Mouse (Mus musculus): ENCODE results near the gene Zbtb22. TPM values are rescaled to one million over a fixed set of nuclear protein-coding genes. Genes with fewer than 3 reads are reported as not detected.

The Zbtb22 gene
- total RNA-seq (2023), result 29.5 TPM

GRCm38 (mm10) chr17:33915671-33916250, at the start of gene Zbtb22, which contains the start of gene Tapbp:
Gene Zbtb22 (plus strand): TSS chr17:33915904.
Gene Tapbp (plus strand): TSS chr17:33915899.

GRCm38 (mm10) chr17:33873537-33873936, 42.2 kb upstream of the Zbtb22 start, which contains the start of gene Gm7029:
Gene Gm7029 (plus strand): TSS chr17:33873837.

GRCm38 (mm10) chr17:33890533-33891059, 25.1 kb upstream of the Zbtb22 start, which contains the start of gene Kifc1:
Gene Kifc1 (minus strand): TSS chr17:33890661.

DNA sequence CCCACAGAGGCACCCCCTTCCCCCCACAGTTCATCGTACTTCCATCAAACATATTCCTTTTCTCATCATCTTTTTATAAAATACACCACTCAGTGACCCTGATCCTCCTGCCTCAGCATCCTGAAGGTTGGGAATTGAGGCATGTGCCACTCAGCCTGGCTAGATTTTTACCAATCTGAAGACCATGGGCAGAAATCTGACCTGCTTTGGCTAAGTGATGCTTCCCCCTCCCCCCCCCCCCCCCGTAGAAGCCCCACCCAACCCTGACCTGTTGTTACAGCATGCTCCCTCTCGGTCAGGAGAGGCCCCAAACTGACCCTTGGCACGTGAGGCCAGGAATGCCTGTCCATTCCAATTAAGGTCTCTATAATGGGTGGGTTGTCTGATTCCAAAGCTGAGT, 10.9 kb upstream of the Zbtb22 start, which contains the start of gene Platr17:
Platr17 (plus strand) TSS at position 301 of the 400 bp plus-strand sequence.

DNA sequence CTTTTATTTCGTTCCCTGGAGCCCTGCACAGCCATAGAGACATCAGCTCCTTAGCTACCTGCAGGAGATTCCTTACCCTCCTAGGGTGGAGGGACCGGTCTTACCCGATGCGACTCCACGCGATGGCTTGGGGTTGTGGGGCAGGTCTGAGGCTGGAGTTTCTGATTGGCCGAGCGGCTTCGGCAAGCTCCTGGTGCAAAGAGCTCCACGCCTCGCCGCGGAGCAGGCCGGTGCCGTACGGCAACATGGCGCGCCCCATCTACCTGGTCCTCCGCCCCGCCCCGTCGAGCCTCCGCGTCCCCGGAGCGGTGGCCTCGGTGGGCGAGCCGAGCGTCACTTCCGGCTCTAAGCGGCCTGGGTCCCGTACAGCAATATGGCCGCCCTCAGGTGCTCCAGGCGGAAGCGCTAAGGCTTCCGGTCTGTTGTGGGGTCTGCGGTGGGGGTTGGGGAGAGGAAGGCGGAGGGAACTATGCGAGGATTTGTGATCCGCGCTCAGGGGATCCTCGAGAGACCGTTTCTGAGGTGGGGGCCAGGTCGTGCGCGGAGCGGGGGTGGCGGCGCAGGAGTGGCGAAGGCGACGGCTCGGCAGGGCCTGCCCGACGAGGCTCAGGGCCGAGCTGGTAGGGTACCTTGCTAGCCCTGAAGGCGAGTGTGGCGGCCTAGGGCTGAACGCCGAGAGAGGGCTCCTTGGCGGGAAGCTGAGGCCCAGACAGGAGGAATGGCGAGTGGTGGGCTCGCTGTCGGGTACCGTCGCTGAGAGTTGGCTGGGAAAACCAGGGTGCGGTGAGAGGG, 6.4 kb upstream of the Zbtb22 start, which contains the start of gene Daxx:
Daxx (plus strand) TSS at position 338 of the 792 bp plus-strand sequence.

DNA sequence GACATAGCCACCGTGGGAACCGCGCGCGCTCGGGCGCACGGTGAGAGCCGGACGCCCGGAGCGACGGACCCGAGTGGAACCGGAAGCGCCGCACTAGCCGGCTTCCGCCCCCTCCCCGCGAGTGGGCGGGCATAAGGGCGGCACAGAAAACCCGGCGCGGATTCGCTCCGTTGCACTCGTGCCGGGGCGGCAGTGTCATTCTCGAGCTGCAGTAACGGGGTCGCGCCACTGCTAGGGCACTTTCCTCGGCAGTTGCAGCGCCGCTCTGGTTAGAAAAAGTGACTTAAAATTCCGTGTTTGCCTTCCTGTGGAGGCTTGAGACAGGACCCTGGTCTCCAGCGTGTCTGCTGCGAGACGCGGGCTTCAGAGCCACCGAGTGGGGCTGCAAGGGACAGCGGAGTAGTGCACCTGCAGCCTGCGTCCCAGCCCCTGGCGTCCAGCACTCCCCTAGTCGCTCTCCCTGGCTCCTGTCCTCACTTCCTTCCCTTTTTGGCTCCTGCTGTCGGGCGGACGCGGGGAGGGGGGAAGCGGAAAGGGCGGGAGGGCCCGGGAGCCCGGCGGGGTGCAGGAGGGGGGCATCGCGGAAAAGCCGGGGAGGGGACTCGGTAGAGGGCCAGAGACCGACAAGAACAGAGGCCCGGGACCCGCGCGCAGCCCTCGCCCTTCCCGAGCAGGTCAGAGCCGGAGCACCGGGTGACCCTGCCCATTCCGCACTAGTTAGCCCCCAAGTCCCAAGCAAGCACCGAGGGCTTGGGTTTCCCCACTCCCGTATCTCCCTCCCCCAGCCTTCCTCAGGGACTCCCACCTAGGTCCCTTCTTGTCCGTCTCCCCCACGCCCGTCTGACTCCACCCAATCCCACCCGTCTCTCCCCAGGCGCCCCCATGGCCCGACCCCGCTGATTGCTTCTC, 13.9 kb downstream of the Zbtb22 start, which contains the start of gene Rgl2:
Rgl2 (plus strand) TSS at position 173 of the 909 bp plus-strand sequence.

DNA sequence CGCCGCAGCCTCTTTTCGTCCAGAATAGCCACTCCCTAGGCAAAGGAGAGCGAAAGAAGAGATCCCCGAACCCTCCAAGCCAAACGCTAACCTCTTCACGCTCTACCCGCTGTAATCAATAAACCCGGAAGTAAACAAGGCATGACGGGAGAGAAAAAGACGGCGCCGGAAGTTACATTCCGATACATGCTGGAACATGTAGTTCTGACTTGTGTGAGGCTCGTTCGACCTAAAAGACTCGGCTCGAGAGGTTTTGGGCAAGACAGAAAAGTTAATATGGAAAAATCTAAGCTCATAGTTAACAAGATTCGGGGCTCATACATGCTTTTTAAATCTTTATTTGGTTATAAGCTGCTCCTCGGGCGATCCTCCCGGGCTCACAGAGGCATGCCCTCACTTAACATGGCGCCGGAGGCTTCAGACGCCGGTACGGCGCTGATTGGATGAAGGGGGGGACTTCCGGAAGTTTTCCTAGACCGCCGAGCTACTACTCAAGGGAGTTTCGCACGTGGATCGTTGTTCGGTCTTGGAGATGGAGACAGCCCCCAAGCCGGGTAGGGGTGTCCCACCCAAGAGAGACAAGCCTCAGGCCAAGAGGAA, 24.6 kb downstream of the Zbtb22 start, which contains the start of the genes Pfdn6 and Wdr46:
Pfdn6 (minus strand) TSS at position 138 of the 600 bp plus-strand sequence.
Wdr46 (plus strand) TSS at position 455 of the 600 bp plus-strand sequence.

GRCm38 (mm10) chr17:33951021-33951946, 35.6 kb downstream of the Zbtb22 start, which contains the start of gene B3galt4:
Gene B3galt4 (minus strand): TSS chr17:33951488.

DNA sequence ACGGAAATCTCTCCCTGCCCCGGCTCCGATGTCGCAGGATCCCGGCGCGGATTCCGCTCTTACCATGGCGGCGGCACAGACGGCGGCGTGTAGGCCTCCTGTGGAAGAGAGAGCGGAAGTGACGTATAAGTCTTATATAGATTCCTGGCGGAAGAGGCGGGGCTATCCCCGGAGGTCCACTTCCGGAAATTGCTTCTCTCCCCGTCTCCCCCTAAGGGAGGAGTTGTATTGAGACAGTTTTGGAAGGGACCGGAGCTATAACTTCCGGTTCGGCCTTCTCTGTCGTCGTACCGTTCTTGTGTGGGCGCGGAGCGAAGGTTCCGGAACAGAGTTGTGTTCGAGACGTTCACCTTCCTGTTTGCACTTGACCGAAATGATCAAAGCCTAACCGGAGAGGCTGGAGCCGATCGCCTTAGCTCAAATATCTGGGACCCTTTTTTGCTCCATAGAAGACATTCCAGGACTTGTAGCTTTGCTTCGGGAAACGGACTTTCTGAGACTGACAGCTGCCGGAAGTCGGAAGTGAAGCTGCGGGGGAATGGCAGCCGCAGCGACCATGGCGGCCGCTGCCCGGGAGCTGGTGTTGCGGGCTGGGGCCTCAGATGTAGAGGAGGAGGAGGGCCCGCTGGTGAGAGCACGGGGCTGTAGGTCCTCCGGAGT, 40.0 kb downstream of the Zbtb22 start, which contains the start of the genes Vps52 and Rps18:
Vps52 (plus strand) TSS at position 258 of the 660 bp plus-strand sequence.
Rps18 (minus strand) TSS at position 447 of the 660 bp plus-strand sequence.

Other genes starting within 250 kb of the Zbtb22 start
- gene Hnrnpm, start 229.0 kb upstream of the Zbtb22 start, total RNA-seq (2023), result 322 TPM
- gene March2, start 197.2 kb upstream of the Zbtb22 start, total RNA-seq (2023), result 58.7 TPM
- 192 TPM for gene Rab11b, start 155.4 kb upstream of the Zbtb22 start, total RNA-seq (2023)
- 1.4 TPM for gene Angptl4, start 134.1 kb upstream of the Zbtb22 start, total RNA-seq (2023)
- 3.1 TPM for gene Kank3, start 105.4 kb upstream of the Zbtb22 start, total RNA-seq (2023)
- gene Rps28, start 91.3 kb upstream of the Zbtb22 start, total RNA-seq (2023), result 5,360 TPM
- gene Ndufa7, start 91.3 kb upstream of the Zbtb22 start, total RNA-seq (2023), result 138 TPM
- 9.8 TPM for gene Cd320, start 72.8 kb upstream of the Zbtb22 start, total RNA-seq (2023)
- not detected for gene Gm7029, start 42.1 kb upstream of the Zbtb22 start, total RNA-seq (2023)
- 5.4 TPM for gene Kifc1, start 25.2 kb upstream of the Zbtb22 start, total RNA-seq (2023)
- gene Platr17, start 10.8 kb upstream of the Zbtb22 start, total RNA-seq (2023), result 1.1 TPM
- gene Daxx, start 6.5 kb upstream of the Zbtb22 start, total RNA-seq (2023), result 60.9 TPM
- 363 TPM for gene Tapbp, start within 50 bp of the Zbtb22 start, total RNA-seq (2023)
- 159 TPM for gene Rgl2, start 13.6 kb downstream of the Zbtb22 start, total RNA-seq (2023)
- 61.3 TPM for gene Pfdn6, start 24.4 kb downstream of the Zbtb22 start, total RNA-seq (2023)
- 67.7 TPM for gene Wdr46, start 24.8 kb downstream of the Zbtb22 start, total RNA-seq (2023)
- gene B3galt4, start 35.6 kb downstream of the Zbtb22 start, total RNA-seq (2023), result 16.0 TPM
- 58.6 TPM for gene Vps52, start 39.9 kb downstream of the Zbtb22 start, total RNA-seq (2023)
- gene Rps18, start 40.1 kb downstream of the Zbtb22 start, total RNA-seq (2023), result 2,292 TPM
- gene H2-K1, start 84.4 kb downstream of the Zbtb22 start, total RNA-seq (2023), result 4,625 TPM
- 32.6 TPM for gene Ring1, start 108.8 kb downstream of the Zbtb22 start, total RNA-seq (2023)
- gene H2-Ke6, start 112.2 kb downstream of the Zbtb22 start, total RNA-seq (2023), result 140 TPM
- gene Slc39a7, start 115.8 kb downstream of the Zbtb22 start, total RNA-seq (2023), result 91.6 TPM
- 103 TPM for gene Rxrb, start 115.9 kb downstream of the Zbtb22 start, total RNA-seq (2023)
- gene Col11a2, start 123.5 kb downstream of the Zbtb22 start, total RNA-seq (2023), result 21.9 TPM
- gene H2-Oa, start 176.4 kb downstream of the Zbtb22 start, total RNA-seq (2023), result 24.7 TPM
- gene H2-DMa, start 203.6 kb downstream of the Zbtb22 start, total RNA-seq (2023), result 62.7 TPM
- 368 TPM for gene Brd2, start 206.7 kb downstream of the Zbtb22 start, total RNA-seq (2023)
- gene H2-DMb2, start 227.4 kb downstream of the Zbtb22 start, total RNA-seq (2023), result 84.9 TPM
- 48.5 TPM for gene H2-DMb1, start 237.2 kb downstream of the Zbtb22 start, total RNA-seq (2023)

Measured in CD8-positive naive resting alpha-beta T cell, adult 57 days (primary cell).